Mouse (Mus musculus): ENCODE measurements around the gene Rpl4. TPM values are rescaled to one million over a fixed set of nuclear protein-coding genes. Genes with fewer than 3 reads are reported as not detected.

Rpl4 gene
- polyA plus RNA-seq, 1 experiment from 2014 or later, result 1,103 TPM

DNA sequence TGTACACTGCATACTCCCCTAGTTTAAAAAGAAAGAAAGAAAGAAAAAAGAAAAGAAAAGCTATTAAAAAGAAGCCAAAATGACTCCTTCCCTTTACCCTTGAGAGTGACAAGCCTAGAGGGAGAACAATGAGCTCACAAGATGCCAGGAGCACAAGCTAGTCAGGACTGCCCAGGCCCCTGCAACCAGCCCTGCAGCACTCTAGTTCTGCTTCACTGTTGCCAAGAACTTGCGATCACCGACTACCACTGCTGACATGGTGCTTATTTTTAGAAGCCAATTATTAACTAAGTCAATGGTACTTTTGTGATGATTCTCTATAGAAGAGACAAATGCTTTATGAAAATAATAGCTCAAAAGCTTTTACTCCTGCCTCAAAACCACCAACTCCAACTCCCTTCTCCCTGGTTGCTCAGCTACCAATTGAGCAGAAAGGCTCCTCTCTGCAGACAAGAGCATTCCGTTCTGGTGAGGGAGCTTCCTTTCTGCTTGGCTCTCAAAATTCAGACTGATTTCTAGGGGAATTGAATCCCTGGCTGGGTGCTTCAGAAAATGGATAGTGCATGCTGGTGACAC is 34.4 kb downstream of the Rpl4 start:
- H3K36me3 ChIP-seq (ENCODE audit: control insufficient read depth, insufficient read depth, low read length), result peaks cover 3% of the 10 kb centered on the region; the same call in 1 of the 2 replicates
- H3K4me1 ChIP-seq (ENCODE audit: control insufficient read depth, insufficient read depth, low read length), result no peaks in the 10 kb centered on the region
- 85% methylated on average over 3 of the region's 3 CpGs for WGBS
- no peak overlapping the region for H3K9ac ChIP-seq (ENCODE audit: low read length)
- H3K4me2 ChIP-seq, result no peak overlapping the region
- H3K27ac ChIP-seq (ENCODE audit: low read depth, low read length), result no peak overlapping the region
- ATAC-seq (ENCODE audit: low FRiP score) (no peak), DNase-seq (ENCODE audit: low spot score, missing footprints) (no peak)
- no peak overlapping the region for H3K4me3 ChIP-seq (ENCODE audit: low read depth, low read length)
- H3K9me3 ChIP-seq (ENCODE audit: control insufficient read depth, low read length), result no peaks in the 10 kb centered on the region
- no peaks in the 10 kb centered on the region for H3K27me3 ChIP-seq (ENCODE audit: control insufficient read depth, insufficient read depth, low read length)

DNA sequence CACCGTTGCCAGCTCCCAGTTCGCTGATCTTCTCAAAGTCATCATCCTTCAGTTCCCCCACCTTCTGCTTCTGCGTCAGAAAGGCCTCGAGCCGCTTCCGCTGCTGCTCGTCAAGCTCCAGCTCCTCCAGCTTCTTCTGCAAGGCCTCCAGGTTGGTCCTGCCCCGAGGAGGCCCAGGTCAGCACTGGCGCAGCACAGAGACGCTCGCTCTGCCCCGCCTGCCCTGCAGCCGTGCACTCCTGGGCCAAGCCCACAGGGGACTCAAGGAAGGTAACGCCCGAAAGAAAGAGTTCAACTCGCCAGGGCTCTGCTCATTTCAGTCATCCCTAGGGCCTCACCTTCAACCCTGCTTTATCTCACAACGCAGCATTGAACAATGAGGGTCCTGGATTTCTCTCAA is 41.3 kb downstream of the Rpl4 start:
- WGBS, result 93% methylated on average over 17 of the region's 17 CpGs
- H3K27ac ChIP-seq (ENCODE audit: low read depth, low read length), result no peak overlapping the region
- ATAC-seq (ENCODE audit: low FRiP score), result no peak

DNA sequence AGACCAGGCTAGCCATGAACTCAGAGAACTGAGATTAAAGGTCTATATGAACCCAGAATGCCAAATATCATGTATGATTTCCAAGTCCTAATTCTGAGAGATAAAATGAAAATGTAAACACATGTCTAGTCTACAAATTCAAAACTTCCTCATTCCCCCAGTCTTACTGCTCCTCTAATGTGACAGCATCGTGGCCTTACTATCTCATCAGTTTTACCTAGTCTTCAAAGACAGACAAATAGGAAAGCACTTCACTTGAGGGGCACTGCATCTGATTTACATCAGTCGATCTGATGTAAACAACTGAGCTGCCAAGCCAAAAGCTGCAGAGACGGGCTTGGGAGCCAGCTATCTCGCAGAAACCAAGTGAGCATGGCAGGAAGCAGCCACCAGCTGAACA is 42.9 kb downstream of the Rpl4 start:
- Histone ChIP-seq H3K9me3 (ENCODE audit: control insufficient read depth, low read length) (no peaks in the 10 kb centered on the region), H3K27ac (ENCODE audit: low read depth, low read length) (no peak overlapping the region), H3K36me3 (ENCODE audit: control insufficient read depth, insufficient read depth, low read length) (peaks cover 3% of the 10 kb centered on the region; the same call in 1 of the 2 replicates), H3K4me1 (ENCODE audit: control insufficient read depth, insufficient read depth, low read length) (0 out of 2 replicates have a peak, but pooled peaks cover 2% of the 10 kb centered on the region), H3K9ac (ENCODE audit: low read length) (no peak overlapping the region), H3K27me3 (ENCODE audit: control insufficient read depth, insufficient read depth, low read length) (no peaks in the 10 kb centered on the region), H3K4me2 (no peak overlapping the region), H3K4me3 (ENCODE audit: low read depth, low read length) (no peak overlapping the region)
- DNase-seq (ENCODE audit: low spot score, missing footprints) (no peak), ATAC-seq (ENCODE audit: low FRiP score) (no peak)
- 84% methylated on average over 4 of the region's 4 CpGs for WGBS

More for the DNA sequence above, 41.3 kb downstream of the Rpl4 start:
- no peaks in the 10 kb centered on the region for H3K9me3 ChIP-seq (ENCODE audit: control insufficient read depth, low read length)
- 0 out of 2 replicates have a peak, but pooled peaks cover under 1% of the 10 kb centered on the region for H3K4me1 ChIP-seq (ENCODE audit: control insufficient read depth, insufficient read depth, low read length)
- no peaks in the 10 kb centered on the region for H3K27me3 ChIP-seq (ENCODE audit: control insufficient read depth, insufficient read depth, low read length)
- no peak overlapping the region for H3K4me3 ChIP-seq (ENCODE audit: low read depth, low read length)
- H3K4me2 ChIP-seq, result no peak overlapping the region
- no peak overlapping the region for H3K9ac ChIP-seq (ENCODE audit: low read length)
- no peak for DNase-seq (ENCODE audit: low spot score, missing footprints)
- H3K36me3 ChIP-seq (ENCODE audit: control insufficient read depth, insufficient read depth, low read length), result peaks cover 3% of the 10 kb centered on the region; the same call in 1 of the 2 replicates

DNA sequence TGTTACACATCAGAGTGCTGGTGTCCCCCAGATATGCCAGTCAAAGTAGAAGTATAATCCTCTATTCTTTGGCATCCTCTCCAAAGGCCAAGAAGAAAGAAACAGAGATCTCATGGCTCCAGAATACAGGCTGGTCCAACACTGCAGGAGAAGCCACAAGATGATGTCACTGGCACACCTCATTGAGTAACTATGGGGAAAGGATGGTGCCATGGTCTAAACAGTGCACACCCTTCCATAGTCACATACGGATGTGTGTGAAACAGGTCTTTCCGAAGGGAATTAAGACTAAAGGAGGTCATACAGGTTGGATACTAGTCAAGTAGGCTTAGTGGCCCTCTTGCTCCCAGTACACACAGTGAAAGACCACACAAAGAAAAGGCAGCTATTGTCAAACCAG is 43.5 kb downstream of the Rpl4 start:
- Histone ChIP-seq H3K4me3 (ENCODE audit: low read depth, low read length) (no peak overlapping the region), H3K27me3 (ENCODE audit: control insufficient read depth, insufficient read depth, low read length) (no peaks in the 10 kb centered on the region), H3K9me3 (ENCODE audit: control insufficient read depth, low read length) (no peaks in the 10 kb centered on the region), H3K9ac (ENCODE audit: low read length) (no peak overlapping the region), H3K4me1 (ENCODE audit: control insufficient read depth, insufficient read depth, low read length) (0 out of 2 replicates have a peak, but pooled peaks cover 2% of the 10 kb centered on the region), H3K27ac (ENCODE audit: low read depth, low read length) (no peak overlapping the region), H3K4me2 (no peak overlapping the region), H3K36me3 (ENCODE audit: control insufficient read depth, insufficient read depth, low read length) (peaks cover 3% of the 10 kb centered on the region; the same call in 1 of the 2 replicates)
- ATAC-seq (ENCODE audit: low FRiP score) (no peak), DNase-seq (ENCODE audit: low spot score, missing footprints) (no peak)
- WGBS, result 96% methylated on average over 2 of the region's 2 CpGs

DNA sequence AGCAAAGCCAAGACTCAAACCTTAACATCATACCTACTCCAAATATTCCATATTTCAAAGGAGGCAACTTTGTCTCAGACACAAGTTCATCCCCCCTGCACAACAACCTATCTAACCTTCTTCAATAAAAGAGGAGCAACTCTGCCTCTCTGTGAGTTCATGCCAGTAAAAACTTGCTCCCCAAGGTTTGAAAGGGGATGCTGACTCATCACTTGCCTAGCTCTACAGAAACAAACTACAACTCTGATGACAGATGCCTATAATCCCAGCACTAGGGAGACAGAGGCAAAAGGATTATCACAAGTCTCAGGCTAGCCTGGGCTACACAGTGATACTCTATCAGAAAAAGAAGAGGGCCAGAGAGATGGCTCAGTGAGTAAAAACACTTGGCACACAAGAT is 44.7 kb downstream of the Rpl4 start:
- ATAC-seq (ENCODE audit: low FRiP score) (no peak), DNase-seq (ENCODE audit: low spot score, missing footprints) (no peak)
- no peak overlapping the region for H3K4me2 ChIP-seq
- no peak overlapping the region for H3K4me3 ChIP-seq (ENCODE audit: low read depth, low read length)
- no peak overlapping the region for H3K27ac ChIP-seq (ENCODE audit: low read depth, low read length)
- 0 out of 2 replicates have a peak, but pooled peaks cover 2% of the 10 kb centered on the region for H3K4me1 ChIP-seq (ENCODE audit: control insufficient read depth, insufficient read depth, low read length)
- no peak overlapping the region for H3K9ac ChIP-seq (ENCODE audit: low read length)
- no peaks in the 10 kb centered on the region for H3K27me3 ChIP-seq (ENCODE audit: control insufficient read depth, insufficient read depth, low read length)
- no peaks in the 10 kb centered on the region for H3K36me3 ChIP-seq (ENCODE audit: control insufficient read depth, insufficient read depth, low read length)
- no peaks in the 10 kb centered on the region for H3K9me3 ChIP-seq (ENCODE audit: control insufficient read depth, low read length)

DNA sequence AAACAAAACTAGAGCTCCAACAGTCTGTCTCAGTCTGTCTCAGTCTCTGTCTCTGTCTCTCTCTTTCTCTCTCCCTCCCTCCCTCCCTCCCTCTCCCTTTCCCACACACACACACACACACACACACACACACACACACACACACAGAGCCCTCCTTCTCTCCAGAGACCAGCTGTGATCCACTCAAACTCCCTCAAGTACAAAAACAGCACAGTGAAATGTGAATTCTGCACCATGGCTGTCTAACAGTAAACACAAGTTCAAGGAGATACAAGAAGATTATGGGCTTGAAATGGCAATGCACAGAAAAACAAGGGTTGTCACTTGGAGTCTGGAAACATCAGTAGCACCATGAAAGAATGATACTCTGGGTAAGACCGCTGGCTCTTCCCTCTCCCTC is 46.1 kb downstream of the Rpl4 start:
- Histone ChIP-seq H3K4me2 (no peak overlapping the region), H3K9ac (ENCODE audit: low read length) (no peak overlapping the region), H3K4me3 (ENCODE audit: low read depth, low read length) (no peak overlapping the region), H3K27ac (ENCODE audit: low read depth, low read length) (no peak overlapping the region), H3K36me3 (ENCODE audit: control insufficient read depth, insufficient read depth, low read length) (no peaks in the 10 kb centered on the region), H3K4me1 (ENCODE audit: control insufficient read depth, insufficient read depth, low read length) (0 out of 2 replicates have a peak, but pooled peaks cover 2% of the 10 kb centered on the region), H3K27me3 (ENCODE audit: control insufficient read depth, insufficient read depth, low read length) (no peaks in the 10 kb centered on the region), H3K9me3 (ENCODE audit: control insufficient read depth, low read length) (no peaks in the 10 kb centered on the region)
- 72% methylated on average over 1 of the region's 1 CpGs for WGBS
- ATAC-seq (ENCODE audit: low FRiP score) (no peak), DNase-seq (ENCODE audit: low spot score, missing footprints) (no peak)

DNA sequence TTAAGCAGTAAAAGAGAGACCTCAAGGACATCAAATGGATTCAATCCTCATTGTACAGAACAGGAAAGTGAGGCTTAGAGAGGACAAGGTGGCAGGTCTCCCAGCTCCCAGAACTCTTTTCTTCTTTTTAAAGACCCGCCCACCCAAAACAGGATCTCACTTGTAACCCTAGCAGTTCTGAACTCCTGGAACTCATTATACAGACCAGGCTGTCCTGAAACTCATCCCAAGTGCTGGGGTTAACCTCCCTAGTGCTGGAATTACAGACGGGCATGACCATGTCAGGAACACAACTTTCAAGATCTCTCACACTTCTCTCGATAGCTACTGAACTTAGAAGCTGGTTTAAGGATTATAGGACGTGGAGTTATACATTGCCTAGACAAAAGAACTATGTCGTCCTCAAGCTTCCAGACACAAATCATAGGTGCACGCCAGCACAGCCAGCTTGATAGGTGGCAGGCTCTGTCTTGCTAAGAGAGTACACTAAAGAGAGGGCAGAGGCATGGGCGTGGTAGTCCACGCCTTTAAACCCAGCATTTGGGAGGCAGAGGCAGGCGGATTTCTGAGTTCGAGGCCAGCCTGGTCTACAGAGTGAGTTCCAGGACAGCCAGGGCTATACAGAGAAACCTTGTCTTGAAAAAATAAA is 46.7 kb downstream of the Rpl4 start:
- H3K9me3 ChIP-seq (ENCODE audit: control insufficient read depth, low read length), result no peaks in the 10 kb centered on the region
- H3K4me3 ChIP-seq (ENCODE audit: low read depth, low read length), result no peak overlapping the region
- ATAC-seq (ENCODE audit: low FRiP score) (no peak), DNase-seq (ENCODE audit: low spot score, missing footprints) (peak; percentile 19)
- H3K4me2 ChIP-seq, result no peak overlapping the region
- H3K4me1 ChIP-seq (ENCODE audit: control insufficient read depth, insufficient read depth, low read length), result 0 out of 2 replicates have a peak, but pooled peaks cover 2% of the 10 kb centered on the region
- WGBS, result 87% methylated on average over 10 of the region's 10 CpGs
- no peak overlapping the region for H3K9ac ChIP-seq (ENCODE audit: low read length)
- H3K27ac ChIP-seq (ENCODE audit: low read depth, low read length), result no peak overlapping the region
- H3K27me3 ChIP-seq (ENCODE audit: control insufficient read depth, insufficient read depth, low read length), result no peaks in the 10 kb centered on the region
- no peaks in the 10 kb centered on the region for H3K36me3 ChIP-seq (ENCODE audit: control insufficient read depth, insufficient read depth, low read length)

DNA sequence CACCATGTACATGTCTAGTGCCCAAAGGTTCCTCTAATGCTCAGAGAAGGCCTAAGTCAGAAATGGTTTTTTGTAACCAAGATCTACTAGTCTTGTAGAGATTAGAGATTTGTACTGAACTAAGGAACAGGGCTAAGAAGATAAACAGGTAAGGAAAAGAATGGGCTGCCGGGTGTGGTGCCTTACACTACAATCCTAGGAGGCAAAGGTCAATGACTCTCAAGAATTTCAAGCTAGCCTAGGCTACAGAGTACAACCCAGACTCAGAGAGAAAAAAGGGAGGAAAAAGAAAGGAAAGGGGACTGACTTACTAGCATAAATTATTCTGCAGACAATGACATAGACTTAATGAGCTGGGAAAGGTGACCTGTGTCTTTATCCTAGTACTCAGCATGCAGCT is 47.4 kb downstream of the Rpl4 start:
- ATAC-seq (ENCODE audit: low FRiP score) (no peak), DNase-seq (ENCODE audit: low spot score, missing footprints) (peak; percentile 41)
- Histone ChIP-seq H3K9me3 (ENCODE audit: control insufficient read depth, low read length) (no peaks in the 10 kb centered on the region), H3K27me3 (ENCODE audit: control insufficient read depth, insufficient read depth, low read length) (no peaks in the 10 kb centered on the region), H3K27ac (ENCODE audit: low read depth, low read length) (no peak overlapping the region), H3K4me2 (no peak overlapping the region), H3K9ac (ENCODE audit: low read length) (no peak overlapping the region), H3K4me1 (ENCODE audit: control insufficient read depth, insufficient read depth, low read length) (0 out of 2 replicates have a peak, but pooled peaks cover 2% of the 10 kb centered on the region), H3K4me3 (ENCODE audit: low read depth, low read length) (no peak overlapping the region), H3K36me3 (ENCODE audit: control insufficient read depth, insufficient read depth, low read length) (no peaks in the 10 kb centered on the region)
- WGBS, result 50% methylated on average over 1 of the region's 1 CpGs

DNA sequence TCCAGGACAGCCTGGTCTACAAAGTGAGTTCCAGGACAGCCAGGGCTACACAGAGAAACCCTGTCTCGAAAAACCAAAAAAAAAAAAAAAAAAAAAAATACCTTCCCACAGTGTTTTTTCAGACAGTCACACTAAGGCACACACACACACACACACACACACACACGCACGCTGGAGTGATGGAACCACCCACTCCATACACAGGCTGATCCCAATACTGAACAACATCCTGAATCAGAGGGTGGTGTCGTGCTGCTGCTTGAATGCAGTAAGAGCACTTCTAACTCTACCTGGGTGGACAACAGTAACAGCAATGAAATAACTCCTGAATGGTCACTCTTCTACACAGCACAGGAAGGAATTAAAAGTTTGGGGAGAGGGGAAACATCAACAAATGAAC is 48.3 kb downstream of the Rpl4 start:
- ATAC-seq (ENCODE audit: low FRiP score) (no peak), DNase-seq (ENCODE audit: low spot score, missing footprints) (no peak)
- no peaks in the 10 kb centered on the region for H3K36me3 ChIP-seq (ENCODE audit: control insufficient read depth, insufficient read depth, low read length)
- no peak overlapping the region for H3K27ac ChIP-seq (ENCODE audit: low read depth, low read length)
- H3K4me1 ChIP-seq (ENCODE audit: control insufficient read depth, insufficient read depth, low read length), result 0 out of 2 replicates have a peak, but pooled peaks cover 2% of the 10 kb centered on the region
- H3K4me3 ChIP-seq (ENCODE audit: low read depth, low read length), result no peak overlapping the region
- WGBS, result 92% methylated on average over 4 of the region's 4 CpGs
- H3K4me2 ChIP-seq, result no peak overlapping the region
- no peak overlapping the region for H3K9ac ChIP-seq (ENCODE audit: low read length)
- no peaks in the 10 kb centered on the region for H3K9me3 ChIP-seq (ENCODE audit: control insufficient read depth, low read length)
- no peaks in the 10 kb centered on the region for H3K27me3 ChIP-seq (ENCODE audit: control insufficient read depth, insufficient read depth, low read length)
